Mouse (Mus musculus) kidney, adult 2 months (tissue): Measurements from ENCODE around the gene 1700023F06Rik.

ENCODE experiments used
- CTCF ChIP-seq: fragments of 200-500 bp; conservative IDR thresholded peaks from 2 replicates; pipeline ENCODE4 v1.5.1; 2011; ENCODE audit warnings: low read depth, mild to moderate bottlenecking, control low read depth, low read length, moderate library complexity, mixed read lengths; ENCODE audit not compliant: insufficient read depth, insufficient read length
- POLR2A ChIP-seq: fragments of 200-500 bp; IDR thresholded peaks from one replicate; pipeline ENCODE4 v1.6.1; 2011; ENCODE audit warnings: low read depth, low read length, control low read depth

DNA sequence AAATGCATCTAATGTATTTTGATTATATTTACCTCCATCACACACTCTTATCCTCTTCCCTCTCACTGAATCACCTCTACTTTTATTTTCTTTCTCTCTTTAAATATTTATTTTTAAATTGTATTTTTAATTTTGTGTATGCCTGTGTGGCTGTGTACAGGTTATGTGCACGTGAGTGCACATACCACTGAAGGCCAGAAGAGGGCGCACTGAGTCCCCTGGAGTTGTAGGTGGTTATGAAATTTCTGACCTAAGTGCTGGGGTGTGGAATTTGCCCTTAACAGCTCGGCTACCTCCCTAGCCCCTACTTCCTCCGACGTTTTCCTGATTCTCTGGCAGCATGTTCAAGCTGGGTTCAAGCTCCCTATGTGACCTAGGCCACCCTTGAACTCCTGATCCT, 5.4 kb upstream of the 1700023F06Rik start:
- TF ChIP-seq CTCF (0 out of 2 replicates have a peak, but pooled peaks have one; percentile 12), POLR2A (no peak)
